Mouse (Mus musculus): ENCODE results near the gene 1700001J03Rik.

DNA sequence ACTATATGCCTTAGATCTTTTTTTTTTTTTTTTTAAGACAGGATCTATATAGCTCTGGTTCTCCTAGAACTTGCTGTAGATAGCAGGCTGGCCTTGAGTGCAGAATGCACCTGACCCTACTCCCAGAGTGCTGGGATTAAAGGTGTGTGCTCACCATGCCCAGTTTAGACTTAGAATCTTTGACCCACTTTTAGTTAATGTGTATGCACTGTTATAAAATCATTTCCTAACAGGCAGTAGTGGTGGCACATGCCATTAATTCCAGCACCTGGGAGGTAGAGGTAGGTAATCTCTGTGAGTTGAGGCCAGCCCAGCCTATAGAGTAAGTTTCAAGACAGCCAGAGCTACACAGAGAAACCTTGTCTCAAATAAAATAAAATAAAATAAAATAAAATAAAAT is 14.0 kb upstream of the 1700001J03Rik start:
- TF ChIP-seq CTCF (IDR thresholded peaks at IDR 0.05; ENCODE audit: insufficient read depth, low read length) (no peak), POLR2A (IDR thresholded peaks at IDR 0.05; ENCODE audit: borderline replicate concordance, extremely low read depth, low read depth, low read length) (no peak)
